Mouse (Mus musculus) stomach, embryonic 15.5 days (tissue): ENCODE results near the gene Senp8. TPM values are rescaled to one million over a fixed set of nuclear protein-coding genes. Genes with fewer than 3 reads are reported as not detected.

Experiments
- polyA plus RNA-seq: library from polyadenylated mRNA; unstranded; fragments of >200 nt; fragmentation: Nextera tagmentation; extraction: Ambion mirVana; gene quantifications from 2 replicates; pipeline ENCODE4 v1.2.1, GENCODE M21; 2015

Senp8 gene
- polyA plus RNA-seq, 1 experiment from 2014 or later: 10.0 TPM

Other genes starting within 250 kb of the Senp8 start
- gene Hexa, start 211.2 kb downstream of the Senp8 start, polyA plus RNA-seq: 75.4 and 77.4 TPM in 2 replicates
- not detected in 2 replicates for gene Tmem202, start 210.9 kb downstream of the Senp8 start, polyA plus RNA-seq
- 3.4 and 4.5 TPM in 2 replicates for gene Celf6, start 172.8 kb downstream of the Senp8 start, polyA plus RNA-seq
- 26.3 and 27.3 TPM in 2 replicates for gene Parp6, start 133.4 kb downstream of the Senp8 start, polyA plus RNA-seq
- gene Pkm, start 94.3 kb downstream of the Senp8 start, polyA plus RNA-seq: 989 and 1,080 TPM in 2 replicates
- 1.5 TPM in 2 replicates for gene Gramd2, start 70.6 kb downstream of the Senp8 start, polyA plus RNA-seq
- gene Myo9a, start 186 bp upstream of the Senp8 start, polyA plus RNA-seq: 14.1 and 14.7 TPM in 2 replicates
- gene Nr2e3, start 209.9 kb upstream of the Senp8 start, polyA plus RNA-seq: 1.5 and 2.0 TPM in 2 replicates